Mouse (Mus musculus) cerebellum, adult 9-11 months (tissue): Measurements from ENCODE around the gene Mtfp1.

Source experiments
- DNase-seq: peaks from one replicate; pipeline ENCODE4 v3.0.0; 2022

The Mtfp1 gene

GRCm38 (mm10) chr11:4076633-4077032, 18.6 kb downstream of the Mtfp1 start:
- DNase-seq = no peak

- no peak for DNase-seq
Measured at GRCm38 (mm10) chr11:4069664-4070063, 25.6 kb downstream of the Mtfp1 start.

GRCm38 (mm10) chr11:4064627-4065122, 30.6 kb downstream of the Mtfp1 start, which contains the start of gene Sec14l3:
TSS of gene Sec14l3 (plus strand) at chr11:4064841.
- no peak for DNase-seq

- no peak for DNase-seq
Measured at GRCm38 (mm10) chr11:4062981-4063380, 32.3 kb downstream of the Mtfp1 start.

- DNase-seq = no peak
Measured at GRCm38 (mm10) chr11:4062523-4062922, 32.7 kb downstream of the Mtfp1 start.

GRCm38 (mm10) chr11:4060866-4061575, 34.2 kb downstream of the Mtfp1 start:
- no peak for DNase-seq

- peak; percentile 38 for DNase-seq
Measured at GRCm38 (mm10) chr11:4053586-4053985, 41.7 kb downstream of the Mtfp1 start.

- no peak for DNase-seq
Measured at GRCm38 (mm10) chr11:4048438-4048837, 46.8 kb downstream of the Mtfp1 start.

- no peak for DNase-seq
Measured at GRCm38 (mm10) chr11:4047766-4048165, 47.5 kb downstream of the Mtfp1 start.

GRCm38 (mm10) chr11:4046526-4046925, 48.7 kb downstream of the Mtfp1 start:
- DNase-seq = no peak

GRCm38 (mm10) chr11:4043081-4043480, 52.2 kb downstream of the Mtfp1 start:
- no peak for DNase-seq
